Mouse (Mus musculus): ENCODE results near the gene Olah. TPM values are rescaled to one million over a fixed set of nuclear protein-coding genes. Genes with fewer than 3 reads are reported as not detected.
"Not testable (repeated sequence)": the region's sequence is repeated elsewhere in the genome, so short reads cannot be mapped to it uniquely, and the experiment has no call there.

Gene Olah
- not detected in 2 replicates for polyA plus RNA-seq (2012; rRNA removed)

- H3K4me1 ChIP-seq (ENCODE audit: control insufficient read depth, insufficient read depth, low read length); H3K27ac ChIP-seq (ENCODE audit: insufficient read depth, low read length); H3K4me3 ChIP-seq (ENCODE audit: insufficient read depth, low read length): not testable (repeated sequence)
Measured at GRCm38 (mm10) chr2:3397110-3397509, at the start of gene Olah. Olah (minus strand) TSS chr2:3397210.

GRCm38 (mm10) chr2:3445984-3446383, 49.0 kb upstream of the Olah start:
- Histone ChIP-seq H3K27ac (ENCODE audit: insufficient read depth, low read length) (no peak overlapping the region), H3K4me1 (ENCODE audit: control insufficient read depth, insufficient read depth, low read length) (no peaks in the 10 kb centered on the region; the same call in 1 of the 2 replicates), H3K4me3 (ENCODE audit: insufficient read depth, low read length) (no peak overlapping the region)
- TF ChIP-seq CTCF (IDR thresholded peaks at IDR 0.05; ENCODE audit: extremely low read depth, insufficient read depth, low read length) (no peak), POLR2A (IDR thresholded peaks at IDR 0.05; ENCODE audit: extremely low read depth, insufficient read depth, low read length) (no peak)

GRCm38 (mm10) chr2:3444206-3444605, 47.2 kb upstream of the Olah start:
- Histone ChIP-seq H3K4me3 (ENCODE audit: insufficient read depth, low read length) (no peak overlapping the region), H3K4me1 (ENCODE audit: control insufficient read depth, insufficient read depth, low read length) (no peaks in the 10 kb centered on the region; the same call in 1 of the 2 replicates), H3K27ac (ENCODE audit: insufficient read depth, low read length) (no peak overlapping the region)
- TF ChIP-seq POLR2A (IDR thresholded peaks at IDR 0.05; ENCODE audit: extremely low read depth, insufficient read depth, low read length) = no peak
- no peak for TF ChIP-seq CTCF (IDR thresholded peaks at IDR 0.05; ENCODE audit: extremely low read depth, insufficient read depth, low read length)

- TF ChIP-seq POLR2A (IDR thresholded peaks at IDR 0.05; ENCODE audit: extremely low read depth, insufficient read depth, low read length) = no peak
- no peak for TF ChIP-seq CTCF (IDR thresholded peaks at IDR 0.05; ENCODE audit: extremely low read depth, insufficient read depth, low read length)
- no peak overlapping the region for H3K27ac ChIP-seq (ENCODE audit: insufficient read depth, low read length)
- H3K4me3 ChIP-seq (ENCODE audit: insufficient read depth, low read length) = no peak overlapping the region
- H3K4me1 ChIP-seq (ENCODE audit: control insufficient read depth, insufficient read depth, low read length) = no peaks in the 10 kb centered on the region
Measured at GRCm38 (mm10) chr2:3437956-3438355, 40.9 kb upstream of the Olah start.

GRCm38 (mm10) chr2:3435369-3436061, 38.5 kb upstream of the Olah start:
- Histone ChIP-seq H3K4me1 (ENCODE audit: control insufficient read depth, insufficient read depth, low read length) (no peaks in the 10 kb centered on the region), H3K4me3 (ENCODE audit: insufficient read depth, low read length) (no peak overlapping the region), H3K27ac (ENCODE audit: insufficient read depth, low read length) (no peak overlapping the region)
- TF ChIP-seq POLR2A (IDR thresholded peaks at IDR 0.05; ENCODE audit: extremely low read depth, insufficient read depth, low read length) (no peak), CTCF (IDR thresholded peaks at IDR 0.05; ENCODE audit: extremely low read depth, insufficient read depth, low read length) (no peak)

- no peak overlapping the region for H3K27ac ChIP-seq (ENCODE audit: insufficient read depth, low read length)
- H3K4me1 ChIP-seq (ENCODE audit: control insufficient read depth, insufficient read depth, low read length) = no peaks in the 10 kb centered on the region
- TF ChIP-seq POLR2A (IDR thresholded peaks at IDR 0.05; ENCODE audit: extremely low read depth, insufficient read depth, low read length) = no peak
- TF ChIP-seq CTCF (IDR thresholded peaks at IDR 0.05; ENCODE audit: extremely low read depth, insufficient read depth, low read length) = no peak
- no peak overlapping the region for H3K4me3 ChIP-seq (ENCODE audit: insufficient read depth, low read length)
Measured at GRCm38 (mm10) chr2:3430956-3431355, 33.9 kb upstream of the Olah start.

- Histone ChIP-seq H3K4me3 (ENCODE audit: insufficient read depth, low read length) (peak overlapping the region; percentile 87), H3K27ac (ENCODE audit: insufficient read depth, low read length) (no peak overlapping the region), H3K4me1 (ENCODE audit: control insufficient read depth, insufficient read depth, low read length) (no peaks in the 10 kb centered on the region; the same call in 1 of the 2 replicates)
- TF ChIP-seq POLR2A (IDR thresholded peaks at IDR 0.05; ENCODE audit: extremely low read depth, insufficient read depth, low read length) (no peak), CTCF (IDR thresholded peaks at IDR 0.05; ENCODE audit: extremely low read depth, insufficient read depth, low read length) (no peak)
Measured at GRCm38 (mm10) chr2:3424579-3424910, 27.5 kb upstream of the Olah start.

GRCm38 (mm10) chr2:3423841-3424578, 27.0 kb upstream of the Olah start, which contains the start of gene Dclre1c:
Dclre1c (plus strand) TSS chr2:3424131.
- TF ChIP-seq POLR2A (IDR thresholded peaks at IDR 0.05; ENCODE audit: extremely low read depth, insufficient read depth, low read length) (peak; percentile 65; the same call in 1 of the 2 replicates), CTCF (IDR thresholded peaks at IDR 0.05; ENCODE audit: extremely low read depth, insufficient read depth, low read length) (no peak)
- no peak within 1 kb of the TSS for H3K27ac ChIP-seq (ENCODE audit: insufficient read depth, low read length)
- H3K4me3 ChIP-seq (ENCODE audit: insufficient read depth, low read length) = peak within 1 kb of the TSS; percentile 87
- H3K4me1 ChIP-seq (ENCODE audit: control insufficient read depth, insufficient read depth, low read length) = no peaks in the 10 kb centered on the region; the same call in 1 of the 2 replicates

- no peak within 1 kb of the TSS for H3K27ac ChIP-seq (ENCODE audit: insufficient read depth, low read length)
- no peak within 1 kb of the TSS; the same call in 1 of the 2 replicates for H3K4me3 ChIP-seq (ENCODE audit: insufficient read depth, low read length)
- TF ChIP-seq CTCF (IDR thresholded peaks at IDR 0.05; ENCODE audit: extremely low read depth, insufficient read depth, low read length) = no peak
- TF ChIP-seq POLR2A (IDR thresholded peaks at IDR 0.05; ENCODE audit: extremely low read depth, insufficient read depth, low read length) = no peak
- H3K4me1 ChIP-seq (ENCODE audit: control insufficient read depth, insufficient read depth, low read length) = no peaks in the 10 kb centered on the region; the same call in 1 of the 2 replicates
Measured at GRCm38 (mm10) chr2:3422548-3422947, 25.5 kb upstream of the Olah start, which contains the start of gene Meig1. Meig1 (minus strand) TSS chr2:3422648.

GRCm38 (mm10) chr2:3420157-3420556, 23.1 kb upstream of the Olah start:
- Histone ChIP-seq H3K4me3 (ENCODE audit: insufficient read depth, low read length) (no peak overlapping the region), H3K27ac (ENCODE audit: insufficient read depth, low read length) (no peak overlapping the region), H3K4me1 (ENCODE audit: control insufficient read depth, insufficient read depth, low read length) (no peaks in the 10 kb centered on the region; the same call in 1 of the 2 replicates)
- TF ChIP-seq CTCF (IDR thresholded peaks at IDR 0.05; ENCODE audit: extremely low read depth, insufficient read depth, low read length) = no peak
- no peak for TF ChIP-seq POLR2A (IDR thresholded peaks at IDR 0.05; ENCODE audit: extremely low read depth, insufficient read depth, low read length)

Measured in cortical plate, adult 2 months (tissue).